Comparison of ENCODE assay signal across 8 mouse cellular contexts in the genomic region with DNA sequence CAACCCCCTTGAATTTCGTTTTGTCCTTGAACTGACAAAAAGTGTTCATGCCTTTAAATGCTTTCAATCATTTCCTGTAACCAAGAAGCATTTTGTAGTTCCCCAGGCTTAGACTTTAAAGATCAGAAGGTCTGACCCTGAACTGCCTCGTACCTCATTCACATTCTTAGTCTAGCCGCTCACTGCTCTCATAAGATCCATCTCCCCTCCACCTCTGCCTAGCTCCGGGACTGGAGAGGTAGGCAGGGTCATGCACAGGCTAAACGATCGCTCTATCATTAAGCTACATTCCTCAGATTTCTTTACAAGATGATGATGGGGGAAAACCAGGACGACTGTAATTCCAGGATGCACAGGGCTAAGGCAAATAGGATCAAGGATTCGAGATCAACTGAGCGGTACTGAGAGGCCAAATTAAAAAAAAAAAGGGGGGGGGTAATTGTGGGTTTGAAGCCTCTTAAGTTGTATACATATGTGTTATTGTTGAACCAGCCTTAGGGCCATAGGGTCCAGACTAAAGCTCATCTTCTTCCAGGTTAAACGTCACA. TPM values are rescaled to one million over a fixed set of nuclear protein-coding genes. Genes with fewer than 3 reads are reported as not detected.
DNase-seq lines count a peak whose midpoint lies in the region; ATAC-seq lines count a peak whose summit lies in the region.

No protein-coding gene starts in this region.

- peak overlapping the region; percentile 98 for H3K4me3 ChIP-seq in hindbrain, embryonic 11.5 days (ENCODE audit: low read depth, low read length)
- peak overlapping the region; percentile 28; the same call in 1 of the 2 replicates for H3K4me3 ChIP-seq in macrophage (ENCODE audit: inconsistent target)

- H3K4me1 ChIP-seq in hindbrain, embryonic 11.5 days (replicated peaks; ENCODE audit: control insufficient read depth, insufficient read depth, low read length) = 0 out of 2 replicates have a peak, but pooled peaks cover 2% of the 10 kb centered on the region

- H3K79me2 ChIP-seq in macrophage (ENCODE audit: inconsistent target) = peaks cover 35% of the 10 kb centered on the region

- H3K9ac ChIP-seq in hindbrain, embryonic 11.5 days (ENCODE audit: low read depth, low read length) = peak overlapping the region; percentile 99

- 16% methylated on average over 10 of the region's 10 CpGs for WGBS in hindbrain, embryonic 11.5 days
- WGBS in macrophage (ENCODE audit: missing documents) = 34% methylated on average over 10 of the region's 10 CpGs

- no peaks in the 10 kb centered on the region for H3K9me3 ChIP-seq in hindbrain, embryonic 11.5 days (ENCODE audit: control insufficient read depth, low read length)

- H3K27me3 ChIP-seq in hindbrain, embryonic 11.5 days (ENCODE audit: control insufficient read depth, insufficient read depth, low read length) = no peaks in the 10 kb centered on the region

- peak overlapping the region; percentile 95 for H3K27ac ChIP-seq in hindbrain, embryonic 11.5 days (ENCODE audit: low read depth, low read length)
- peak overlapping the region; percentile 94 for H3K27ac ChIP-seq in macrophage

- peak; percentile 26 for DNase-seq in cerebellum, adult 11-12 months
- peak; percentile 35 for DNase-seq in CD4-positive helper T cell, adult 2 months (ENCODE audit: low read depth, low spot score)
- peak; percentile 35 for DNase-seq in embryo, embryonic 9.5 days (ENCODE audit: extremely low spot score)
- no peak for DNase-seq in hindbrain, embryonic 11.5 days (ENCODE audit: low spot score)
- no peak for DNase-seq in layer of hippocampus, adult 9-11 months
- no peak for DNase-seq in left cerebral cortex, adult 8-10 months (ENCODE audit: low spot score in 2 of 2)

- H3K36me3 ChIP-seq in hindbrain, embryonic 11.5 days (ENCODE audit: control insufficient read depth, insufficient read depth, low read length) = peaks cover 13% of the 10 kb centered on the region
- peaks cover 13% of the 10 kb centered on the region for H3K36me3 ChIP-seq in macrophage (ENCODE audit: inconsistent target)

- H3K4me2 ChIP-seq in hindbrain, embryonic 11.5 days (replicated peaks; ENCODE audit: low read depth, low read length) = peak overlapping the region; percentile 54

- ATAC-seq in cerebellum, adult (ENCODE audit: insufficient number of reproducible peaks, low FRiP score, low TSS enrichment) = no peak
- no peak; the same call in 1 of the 2 replicates for ATAC-seq in hindbrain, embryonic 11.5 days (ENCODE audit: low FRiP score)

RNA-seq across cellular contexts. Expression of gene Fus, which starts 0.8 kb away (rescaled TPM):
- 58.7 and 65.0 TPM in 2 replicates for polyA plus RNA-seq in hindbrain, embryonic 11.5 days (2014; fragmentation: Nextera tagmentation; extraction: Ambion mirVana)
- 1,000 to 10,000 TPM in 25 of 26 experiments, 100 to 1,000 TPM in 1; 826 to 1,412 (median 1,230) TPM for total RNA-seq in macrophage (2018; cell fraction: chromatin; rRNA removed)
- total RNA-seq in macrophage (2018; cell fraction: cytosol; rRNA removed) = 100 to 1,000 TPM in 25 of 26 experiments, 10 to 100 TPM in 1; 89.9 to 215 (median 134) TPM
- total RNA-seq in macrophage (2018; cell fraction: nucleus; rRNA removed) = 100 to 1,000 TPM; 317 to 856 (median 466) TPM
- polyA plus RNA-seq in macrophage (2018) = 187 to 395 TPM (median 346 TPM) in 3 replicates
- total RNA-seq in left cerebral cortex, adult 8-10 months (2022) = 100 to 1,000 TPM; 329 to 369 (median 354) TPM

RNA-seq across cellular contexts. Expression of gene Prss36, which starts 19.9 kb away (rescaled TPM):
- polyA plus RNA-seq in hindbrain, embryonic 11.5 days (2014; fragmentation: Nextera tagmentation; extraction: Ambion mirVana) = 8.5 and 11.0 TPM in 2 replicates
- 1 to 10 TPM in 8 of 26 experiments, under 1 TPM in 5, not detected in 13; 0.79 to 2.0 (median 1.1) TPM for total RNA-seq in macrophage (2018; cell fraction: chromatin; rRNA removed)
- total RNA-seq in macrophage (2018; cell fraction: cytosol; rRNA removed) = 1 to 10 TPM in 15 of 26 experiments, under 1 TPM in 11; 0.61 to 1.9 (median 1.1) TPM
- total RNA-seq in macrophage (2018; cell fraction: nucleus; rRNA removed) = 1 to 10 TPM in 11 of 26 experiments, under 1 TPM in 7, not detected in 8; 0.58 to 2.8 (median 1.4) TPM
- 1.0 to 1.7 TPM (median 1.2 TPM) in 3 replicates for polyA plus RNA-seq in macrophage (2018)
- 1 to 10 TPM; 6.2 to 9.2 (median 8.0) TPM for total RNA-seq in left cerebral cortex, adult 8-10 months (2022)

RNA-seq across cellular contexts. Expression of gene Pycard, which starts 27.2 kb away (rescaled TPM):
- 8.4 and 11.0 TPM in 2 replicates for polyA plus RNA-seq in hindbrain, embryonic 11.5 days (2014; fragmentation: Nextera tagmentation; extraction: Ambion mirVana)
- total RNA-seq in macrophage (2018; cell fraction: chromatin; rRNA removed) = 10 to 100 TPM in 14 of 26 experiments, 1 to 10 TPM in 12; 1.8 to 50.2 (median 11.9) TPM
- total RNA-seq in macrophage (2018; cell fraction: cytosol; rRNA removed) = 100 to 1,000 TPM in 7 of 26 experiments, 10 to 100 TPM in 19; 45.1 to 128 (median 80.7) TPM
- total RNA-seq in macrophage (2018; cell fraction: nucleus; rRNA removed) = 10 to 100 TPM in 24 of 26 experiments, 1 to 10 TPM in 2; 8.0 to 55.2 (median 23.4) TPM
- polyA plus RNA-seq in macrophage (2018) = 19.6 to 111 TPM (median 82.3 TPM) in 3 replicates
- 10 to 100 TPM in 1 of 4 experiments, 1 to 10 TPM in 3; 2.6 to 11.7 (median 5.2) TPM for total RNA-seq in left cerebral cortex, adult 8-10 months (2022)

RNA-seq across cellular contexts. Expression of gene Prss8, which starts 36.5 kb away (rescaled TPM):
- polyA plus RNA-seq in hindbrain, embryonic 11.5 days (2014; fragmentation: Nextera tagmentation; extraction: Ambion mirVana) = 3.4 and 4.9 TPM in 2 replicates
- not detected for total RNA-seq in macrophage (2018; cell fraction: chromatin; rRNA removed)
- total RNA-seq in macrophage (2018; cell fraction: cytosol; rRNA removed) = not detected
- total RNA-seq in macrophage (2018; cell fraction: nucleus; rRNA removed) = not detected
- not detected in 3 replicates for polyA plus RNA-seq in macrophage (2018)
- under 1 TPM in 2 of 4 experiments, not detected in 2; 0.33 to 0.82 TPM for total RNA-seq in left cerebral cortex, adult 8-10 months (2022)

RNA-seq across cellular contexts. Expression of gene Trim72, which starts 37.3 kb away (rescaled TPM):
- not detected in 2 replicates for polyA plus RNA-seq in hindbrain, embryonic 11.5 days (2014; fragmentation: Nextera tagmentation; extraction: Ambion mirVana)
- under 1 TPM in 10 of 26 experiments, not detected in 16; 0.29 to 0.79 (median 0.52) TPM for total RNA-seq in macrophage (2018; cell fraction: chromatin; rRNA removed)
- not detected for total RNA-seq in macrophage (2018; cell fraction: cytosol; rRNA removed)
- 1 to 10 TPM in 2 of 26 experiments, under 1 TPM in 6, not detected in 18; 0.29 to 3.8 (median 0.40) TPM for total RNA-seq in macrophage (2018; cell fraction: nucleus; rRNA removed)
- polyA plus RNA-seq in macrophage (2018) = not detected in 3 replicates
- total RNA-seq in left cerebral cortex, adult 8-10 months (2022) = 1 to 10 TPM in 3 of 4 experiments, under 1 TPM in 1; 0.96 to 1.5 (median 1.4) TPM

Comparison
In these comparisons a context has a peak if more than half of its experiments do, and no peak if none do; other contexts are left out.
1. DNase-seq: peak in cerebellum, adult 11-12 months (single experiment), CD4-positive helper T cell, adult 2 months (single experiment) and embryo, embryonic 9.5 days (single experiment); none in hindbrain, embryonic 11.5 days (single experiment), layer of hippocampus, adult 9-11 months (single experiment) and left cerebral cortex, adult 8-10 months (0 of 2).